Mouse (Mus musculus) neural tube, embryonic 15.5 days (tissue): ENCODE results near the gene A230050P20Rik. TPM values are rescaled to one million over a fixed set of nuclear protein-coding genes. Genes with fewer than 3 reads are reported as not detected.

Source experiments
- ATAC-seq: fragments of 200-750 bp; cut with Nextera tagmentation; 2 replicates; pipeline ENCODE4 v1.8.0; 2017; ENCODE audit warnings: mild to moderate bottlenecking, moderate TSS enrichment, moderate library complexity; ENCODE audit not compliant: low FRiP score
- H3K27ac ChIP-seq: fragments of 300-500 bp; sonication (generic); replicated peaks from 2 replicates; pipeline ENCODE4 v1.5.1; 2015; ENCODE audit warnings: mild to moderate bottlenecking, inconsistent platforms
- H3K27me3 ChIP-seq: fragments of 300-500 bp; sonication (generic); replicated peaks from 2 replicates; pipeline ENCODE4 v1.6.1; 2015; ENCODE audit warnings: inconsistent platforms
- H3K36me3 ChIP-seq: fragments of 300-500 bp; sonication (generic); 2 replicates; pipeline ENCODE4 v1.6.1; 2015; ENCODE audit warnings: inconsistent platforms
- H3K4me1 ChIP-seq: fragments of 300-500 bp; sonication (generic); 2 replicates; pipeline ENCODE4 v1.6.1; 2015; ENCODE audit warnings: inconsistent platforms
- H3K4me2 ChIP-seq: fragments of 300-500 bp; sonication (generic); 2 replicates; pipeline ENCODE4 v1.6.1; 2015; ENCODE audit warnings: inconsistent platforms, mild to moderate bottlenecking, moderate library complexity
- H3K4me3 ChIP-seq: fragments of 300-500 bp; sonication (generic); replicated peaks from 2 replicates; pipeline ENCODE4 v1.5.1; 2015; ENCODE audit warnings: mild to moderate bottlenecking, inconsistent platforms
- H3K9ac ChIP-seq: fragments of 300-500 bp; sonication (generic); replicated peaks from 2 replicates; pipeline ENCODE4 v1.6.1; 2015; ENCODE audit warnings: mild to moderate bottlenecking, inconsistent platforms
- H3K9me3 ChIP-seq: fragments of 300-500 bp; sonication (generic); replicated peaks from 2 replicates; pipeline ENCODE4 v1.6.1; 2016; ENCODE audit warnings: inconsistent platforms
- WGBS: fragments of 180-500 bp; shearing (Covaris S2); methylation state at CpG from one replicate; pipeline ENCODE4 v1.1.7; 2015; ENCODE audit warnings: mixed read lengths; 5-methylcytosine and 5-hydroxymethylcytosine counted together
- polyA plus RNA-seq: library from polyadenylated mRNA; unstranded; fragments of >200 nt; fragmentation: Nextera tagmentation; extraction: Ambion mirVana; gene quantifications from 2 replicates; pipeline ENCODE4 v1.2.1, GENCODE M21; 2015

Gene A230050P20Rik
- polyA plus RNA-seq, 1 experiment from 2014 or later: 17.0 TPM

DNA sequence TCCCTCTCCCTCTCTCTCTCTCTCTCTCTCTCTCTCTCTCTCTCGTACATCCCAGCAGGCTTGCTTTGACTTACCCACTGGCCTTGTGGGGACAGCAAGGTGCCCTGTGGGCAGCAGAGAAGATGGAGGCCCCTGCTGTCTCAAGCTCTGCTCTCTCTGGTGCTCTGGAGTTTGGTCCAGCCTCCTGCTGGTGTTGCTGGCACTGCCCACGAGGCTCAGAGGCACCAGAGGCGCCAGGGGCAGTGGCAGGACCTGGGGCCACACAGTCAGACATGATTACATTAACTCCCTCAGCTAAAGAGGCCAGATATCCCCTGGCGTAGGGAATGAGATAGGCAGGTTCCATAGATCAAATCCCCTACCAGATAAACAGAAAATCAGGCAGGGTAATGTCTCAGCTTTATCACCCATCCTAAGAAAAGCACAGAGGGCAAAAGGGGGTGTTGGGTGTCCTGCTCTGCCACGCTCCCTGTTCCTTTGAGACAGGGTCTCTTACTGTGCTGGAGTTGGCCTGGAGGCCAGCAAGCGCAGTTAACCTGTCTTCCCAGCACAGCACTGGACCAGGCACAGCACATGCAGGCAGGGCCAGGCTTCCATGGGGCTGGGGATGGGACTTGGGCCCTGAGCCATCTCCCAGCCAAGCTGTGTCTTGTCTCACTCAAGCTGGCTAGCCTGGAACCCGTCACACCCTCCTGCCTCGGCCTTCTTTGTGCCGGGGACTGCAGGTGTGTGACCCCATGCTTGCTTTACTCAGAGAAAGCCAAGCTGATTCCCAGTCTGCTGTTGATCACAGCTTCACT is 8.1 kb downstream of the A230050P20Rik start:
- Histone ChIP-seq H3K4me2 (no peak overlapping the region), H3K27me3 (0 out of 2 replicates have a peak, but pooled peaks cover 3% of the 10 kb centered on the region), H3K9ac (no peak overlapping the region), H3K36me3 (no peaks in the 10 kb centered on the region), H3K4me1 (peaks cover 18% of the 10 kb centered on the region), H3K9me3 (no peaks in the 10 kb centered on the region), H3K27ac (no peak overlapping the region), H3K4me3 (no peak overlapping the region)
- 79% methylated on average over 8 of the region's 9 CpGs for WGBS
- ATAC-seq: no peak

DNA sequence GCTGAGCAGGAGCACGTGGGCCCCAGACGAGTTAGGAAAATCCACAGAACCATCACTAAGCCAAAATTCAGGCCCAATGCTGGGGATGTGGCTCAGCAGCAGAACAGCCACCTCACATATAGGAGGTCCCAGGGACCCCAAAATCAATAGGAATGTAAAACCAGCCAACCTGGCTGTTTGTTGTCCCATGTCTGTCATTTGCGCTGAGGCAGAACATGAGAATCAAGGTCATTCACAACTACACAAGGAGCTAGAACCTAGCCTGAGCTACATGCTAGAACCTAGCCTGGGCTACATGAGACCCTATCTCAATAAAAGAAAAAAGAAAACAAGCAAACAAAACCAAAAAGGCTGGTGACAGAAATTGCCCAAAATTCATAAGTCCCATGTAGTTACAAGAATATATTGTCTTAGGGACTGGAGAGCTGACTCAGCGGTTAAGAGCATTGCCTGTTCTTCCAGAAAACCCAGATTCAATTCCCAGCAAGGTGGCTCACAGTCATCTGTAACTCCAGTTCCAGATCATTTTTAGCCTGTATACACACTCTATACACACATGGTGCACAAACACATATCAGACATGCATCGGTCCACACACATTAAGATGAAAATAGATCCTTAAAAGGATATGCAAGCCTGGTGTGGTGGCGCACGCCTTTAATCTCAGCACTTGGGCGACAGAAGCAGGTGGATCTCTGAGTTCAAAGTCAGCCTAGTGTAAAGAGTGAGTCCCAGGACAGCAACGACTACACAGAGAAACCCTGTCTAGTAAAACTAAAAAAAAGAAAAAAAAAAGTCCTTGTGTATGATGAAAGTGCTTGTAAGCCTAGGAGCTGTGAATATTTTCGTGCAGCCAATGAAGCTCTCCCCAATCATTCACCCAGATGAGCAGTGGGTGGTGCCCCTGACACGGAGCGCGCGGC is 8.9 kb downstream of the A230050P20Rik start:
- Histone ChIP-seq H3K36me3 (no peaks in the 10 kb centered on the region), H3K9ac (peak overlapping the region; percentile 45), H3K4me1 (peaks cover 18% of the 10 kb centered on the region), H3K27me3 (0 out of 2 replicates have a peak, but pooled peaks cover under 1% of the 10 kb centered on the region), H3K4me2 (peak overlapping the region; percentile 67), H3K9me3 (no peaks in the 10 kb centered on the region), H3K4me3 (peak overlapping the region; percentile 45), H3K27ac (peak overlapping the region; percentile 96)
- peak; percentile 4; the same call in 1 of the 2 replicates for ATAC-seq
- WGBS: 33% methylated on average over 14 of the region's 14 CpGs

DNA sequence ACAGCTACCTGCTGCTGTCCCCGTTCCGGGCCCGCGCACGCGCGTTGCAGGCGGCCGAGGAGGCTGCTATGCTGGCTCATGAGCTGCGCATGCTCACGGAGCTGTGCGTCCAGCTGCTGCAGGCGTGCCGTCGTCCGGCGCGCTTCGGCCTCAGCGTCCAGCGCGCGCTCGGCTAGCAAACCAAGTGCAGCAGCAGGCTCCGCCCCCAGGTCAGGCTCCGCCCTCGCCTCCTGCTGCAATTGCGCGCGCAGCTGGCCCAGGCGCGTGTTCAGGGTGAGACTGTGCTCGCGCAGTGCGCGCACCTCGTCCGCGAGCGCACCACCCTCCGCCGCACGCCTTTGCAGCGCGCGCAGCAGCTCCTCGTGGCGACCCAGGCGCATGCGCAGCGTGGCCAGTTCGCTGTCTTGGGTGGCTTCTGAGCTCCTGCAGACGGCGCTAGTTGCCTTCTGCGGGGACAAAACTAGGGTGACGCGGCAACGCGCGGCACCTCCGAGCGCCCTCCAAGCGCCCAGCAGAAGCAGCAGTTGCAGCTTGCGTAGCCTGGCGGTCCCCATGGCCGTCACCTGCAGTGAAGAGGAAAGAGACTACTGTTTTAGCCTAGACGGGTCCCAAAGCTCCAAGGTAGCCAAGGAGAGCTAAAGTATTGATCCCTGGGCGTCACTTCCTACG is 9.7 kb downstream of the A230050P20Rik start:
- H3K27ac ChIP-seq: peak overlapping the region; percentile 96
- H3K4me1 ChIP-seq: peaks cover 18% of the 10 kb centered on the region
- H3K36me3 ChIP-seq: no peaks in the 10 kb centered on the region
- H3K9me3 ChIP-seq: no peaks in the 10 kb centered on the region
- peak overlapping the region; percentile 67 for H3K4me2 ChIP-seq
- H3K4me3 ChIP-seq: peak overlapping the region; percentile 45
- H3K9ac ChIP-seq: peak overlapping the region; percentile 52
- under 1% methylated on average over 69 of the region's 69 CpGs for WGBS
- H3K27me3 ChIP-seq: no peaks in the 10 kb centered on the region
- ATAC-seq: peak; percentile 93

DNA sequence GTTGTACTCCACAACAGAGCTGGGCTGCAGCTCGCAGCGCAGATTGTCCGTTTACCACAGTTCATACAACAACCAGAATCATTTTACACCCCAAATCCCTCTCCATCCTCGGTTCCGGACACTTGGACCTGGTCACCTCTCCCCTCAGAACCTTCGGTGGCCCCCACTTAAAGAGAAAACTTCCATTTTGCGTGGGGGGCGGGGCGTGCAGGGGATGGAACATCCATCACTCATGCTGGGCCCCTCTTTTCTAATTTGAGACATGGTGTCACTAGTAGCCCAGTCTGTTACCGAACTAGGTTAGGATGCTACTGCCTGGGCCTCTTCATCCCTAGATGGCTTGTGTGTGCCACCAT is 10.2 kb downstream of the A230050P20Rik start:
- no peaks in the 10 kb centered on the region for H3K36me3 ChIP-seq
- peak overlapping the region; percentile 52 for H3K9ac ChIP-seq
- WGBS: 15% methylated on average over 10 of the region's 10 CpGs
- no peaks in the 10 kb centered on the region for H3K27me3 ChIP-seq
- H3K9me3 ChIP-seq: no peaks in the 10 kb centered on the region
- peak overlapping the region; percentile 67 for H3K4me2 ChIP-seq
- H3K4me1 ChIP-seq: peaks cover 18% of the 10 kb centered on the region
- peak; percentile 16 for ATAC-seq
- H3K4me3 ChIP-seq: peak overlapping the region; percentile 45
- H3K27ac ChIP-seq: peak overlapping the region; percentile 96

DNA sequence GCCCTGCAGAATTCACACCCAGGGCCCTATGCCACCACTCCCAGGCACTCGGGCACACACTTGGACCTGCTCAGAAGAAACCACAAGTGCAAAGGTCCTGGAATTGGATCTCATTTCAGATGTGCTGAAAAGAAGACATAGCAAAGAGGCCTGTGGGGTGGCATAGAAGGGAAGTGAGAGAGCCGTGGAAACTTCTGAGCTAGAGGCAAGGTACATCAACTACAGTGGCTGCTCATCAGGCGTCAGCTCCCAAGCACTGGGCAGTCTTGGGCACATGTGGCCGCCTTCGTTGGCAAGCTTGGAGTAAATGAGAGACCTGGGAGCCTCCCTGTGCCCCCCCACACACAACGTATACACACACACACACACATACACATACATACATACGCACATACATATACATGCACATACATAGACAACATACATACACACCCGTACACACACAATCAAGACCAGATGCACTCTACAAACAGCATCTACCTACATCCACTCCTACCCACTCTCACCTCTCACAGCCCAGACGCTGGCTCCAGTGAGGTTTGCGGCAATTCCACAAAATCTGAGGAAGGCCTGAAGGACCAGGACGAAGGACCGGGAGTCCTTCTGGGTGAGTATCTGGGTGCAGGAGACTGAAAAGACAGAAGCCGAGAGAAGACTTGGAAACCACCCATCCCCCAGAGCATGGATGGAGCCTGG is 10.8 kb downstream of the A230050P20Rik start, which contains the start of gene Angptl6:
Gene Angptl6 (minus strand): TSS at position 631 of the 696 bp plus-strand sequence.
- no peaks in the 10 kb centered on the region for H3K9me3 ChIP-seq
- peak within 1 kb of the TSS; percentile 67 for H3K4me2 ChIP-seq
- H3K27ac ChIP-seq: peak within 1 kb of the TSS; percentile 96
- H3K36me3 ChIP-seq: no peaks in the 10 kb centered on the region
- no peak for ATAC-seq
- 92% methylated on average over 13 of the region's 13 CpGs for WGBS
- no peaks in the 10 kb centered on the region for H3K27me3 ChIP-seq
- peak within 1 kb of the TSS; percentile 52 for H3K9ac ChIP-seq
- H3K4me1 ChIP-seq: peaks cover 18% of the 10 kb centered on the region
- peak within 1 kb of the TSS; percentile 45 for H3K4me3 ChIP-seq

DNA sequence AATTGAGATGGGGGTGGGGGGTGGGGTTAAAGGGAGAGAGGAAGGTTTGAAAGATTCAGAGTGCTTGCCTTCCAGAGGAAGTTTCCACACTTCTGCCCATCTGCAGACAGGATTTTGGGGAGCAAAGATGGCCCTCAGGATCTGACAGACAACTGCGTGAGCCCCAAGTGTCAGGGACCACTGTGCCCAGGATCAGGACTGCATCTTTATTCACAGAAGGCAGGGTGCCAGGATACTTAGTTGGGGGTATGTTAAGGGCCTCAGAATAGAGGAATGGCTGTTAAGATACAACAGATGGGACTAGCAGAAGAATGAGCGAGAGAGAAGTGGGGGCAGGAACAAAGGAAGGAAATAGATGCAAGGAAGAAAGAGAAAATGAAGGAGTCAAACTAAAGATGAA is 18.1 kb downstream of the A230050P20Rik start:
- Histone ChIP-seq H3K27me3 (no peaks in the 10 kb centered on the region), H3K27ac (no peak overlapping the region), H3K4me3 (no peak overlapping the region), H3K4me2 (no peak overlapping the region), H3K9me3 (no peaks in the 10 kb centered on the region), H3K36me3 (peaks cover 24% of the 10 kb centered on the region), H3K9ac (no peak overlapping the region), H3K4me1 (peaks cover 20% of the 10 kb centered on the region)
- WGBS: 98% methylated on average over 2 of the region's 2 CpGs
- ATAC-seq: no peak

DNA sequence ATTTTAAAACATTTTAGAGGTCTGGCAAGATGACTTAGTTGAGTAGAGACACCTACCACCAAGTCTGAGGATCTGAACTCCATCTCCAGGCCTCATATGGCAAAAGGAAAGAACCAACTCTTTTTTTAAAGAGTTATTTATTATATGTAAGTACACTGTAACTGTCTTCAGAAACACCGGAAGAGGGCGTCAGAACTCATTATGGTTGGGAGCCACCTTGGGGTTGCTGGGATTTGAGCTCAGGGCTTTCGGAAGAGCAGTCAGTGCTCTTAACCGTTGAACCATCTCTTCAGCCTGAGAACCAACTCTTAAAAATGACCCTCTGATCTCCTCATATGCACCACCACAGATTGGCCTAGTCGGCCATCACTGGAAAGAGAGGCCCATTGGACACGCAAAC is 18.7 kb downstream of the A230050P20Rik start:
- H3K36me3 ChIP-seq: peaks cover 30% of the 10 kb centered on the region
- H3K27ac ChIP-seq: peak overlapping the region; percentile 94; the same call in 1 of the 2 replicates
- no peak overlapping the region for H3K9ac ChIP-seq
- no peaks in the 10 kb centered on the region for H3K27me3 ChIP-seq
- no peaks in the 10 kb centered on the region for H3K9me3 ChIP-seq
- 89% methylated on average over 6 of the region's 6 CpGs for WGBS
- peaks cover 20% of the 10 kb centered on the region for H3K4me1 ChIP-seq
- H3K4me2 ChIP-seq: peak overlapping the region; percentile 84
- ATAC-seq: no peak
- peak overlapping the region; percentile 94; the same call in 1 of the 2 replicates for H3K4me3 ChIP-seq

DNA sequence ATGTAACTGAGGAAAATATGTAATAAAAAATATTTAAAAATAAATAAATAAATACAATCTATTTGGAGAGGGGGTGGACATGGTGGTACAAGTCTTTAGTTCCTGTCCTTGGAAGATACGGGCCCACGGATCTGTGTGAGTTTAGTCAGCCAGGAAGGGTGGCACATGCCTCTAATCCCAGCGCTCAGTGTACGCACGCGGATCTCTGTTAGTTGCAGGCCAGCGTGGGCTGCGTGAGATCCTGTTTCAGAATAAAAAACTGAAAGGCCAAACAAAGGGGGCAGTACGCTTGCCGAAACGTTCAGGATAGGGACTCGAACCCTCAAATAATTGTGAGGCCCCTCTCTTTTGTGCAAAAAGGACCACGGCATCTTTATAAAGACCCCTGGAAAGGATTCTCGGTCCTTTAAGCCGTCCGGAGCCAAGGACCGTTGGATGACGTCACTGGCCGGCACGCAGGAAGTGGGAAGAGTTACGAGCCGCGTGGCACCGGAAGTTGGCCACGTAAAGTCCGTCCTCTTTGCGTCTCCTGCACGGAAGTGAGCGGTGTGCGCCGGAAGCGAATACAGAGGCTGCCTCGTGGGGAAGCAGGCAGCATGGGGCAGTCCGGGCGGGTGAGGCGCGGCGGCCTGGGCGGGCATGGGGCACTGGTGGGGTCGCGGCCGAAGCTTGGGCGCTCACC is 19.4 kb downstream of the A230050P20Rik start, which contains the start of gene Ppan:
Gene Ppan (plus strand): TSS at position 472 of the 682 bp plus-strand sequence.
- ATAC-seq: peak; percentile 96
- Histone ChIP-seq H3K27ac (peak within 1 kb of the TSS; percentile 94), H3K4me1 (peaks cover 20% of the 10 kb centered on the region), H3K27me3 (no peaks in the 10 kb centered on the region), H3K36me3 (peaks cover 36% of the 10 kb centered on the region), H3K4me2 (peak within 1 kb of the TSS; percentile 84), H3K4me3 (peak within 1 kb of the TSS; percentile 94), H3K9ac (peak within 1 kb of the TSS; percentile 75), H3K9me3 (no peaks in the 10 kb centered on the region)
- WGBS: under 1% methylated on average over 43 of the region's 43 CpGs

DNA sequence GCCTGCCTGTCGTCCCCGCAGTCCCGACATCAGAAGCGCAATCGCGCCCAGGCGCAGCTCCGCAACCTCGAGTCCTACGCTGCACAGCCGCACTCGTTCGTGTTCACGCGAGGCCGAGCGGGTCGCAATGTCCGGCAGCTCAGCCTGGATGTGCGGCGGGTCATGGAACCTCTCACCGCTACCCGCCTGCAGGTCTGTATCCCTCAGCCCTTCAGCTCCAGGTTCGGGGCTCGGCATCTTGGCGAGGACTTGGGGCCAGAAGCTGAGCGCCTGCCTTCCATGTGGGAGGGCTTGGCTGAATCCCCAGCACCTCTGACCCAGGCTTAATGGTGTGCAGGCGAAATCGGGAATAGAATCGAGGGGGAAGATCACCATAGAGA is 19.9 kb downstream of the A230050P20Rik start:
- H3K27ac ChIP-seq: peak overlapping the region; percentile 94
- peak overlapping the region; percentile 75 for H3K9ac ChIP-seq
- H3K27me3 ChIP-seq: no peaks in the 10 kb centered on the region
- H3K4me3 ChIP-seq: peak overlapping the region; percentile 94
- ATAC-seq: peak; percentile 59; the same call in 1 of the 2 replicates
- peak overlapping the region; percentile 84 for H3K4me2 ChIP-seq
- no peaks in the 10 kb centered on the region for H3K9me3 ChIP-seq
- peaks cover 42% of the 10 kb centered on the region for H3K36me3 ChIP-seq
- H3K4me1 ChIP-seq: peaks cover 20% of the 10 kb centered on the region
- 0% methylated on average over 30 of the region's 30 CpGs for WGBS
